Mouse (Mus musculus) MEL (cell line): ENCODE data around the gene Slc22a1. TPM values are rescaled to one million over a fixed set of nuclear protein-coding genes. Genes with fewer than 3 reads are reported as not detected.

Experiments used
- DNase-seq: peaks from one replicate; pipeline ENCODE4 v3.0.0; 2011; ENCODE audit warnings: low read depth, low spot score
- H3K27ac ChIP-seq: 2 replicates; pipeline ENCODE4 v1.5.1; 2012; ENCODE audit warnings: low read depth, mild to moderate bottlenecking, control low read depth, low read length, moderate library complexity; ENCODE audit not compliant: control insufficient read depth
- H3K27me3 ChIP-seq, 2 experiments: fragments of 150-350 bp in 1 of 2; sonication (generic) in 1 of 2; 2 replicates each; pipeline ENCODE4 v1.6.1; 2012; ENCODE audit warnings: low read length in 2 of 2, mild to moderate bottlenecking in 2 of 2, improper control_type of control experiment in 1 of 2, moderate library complexity in 1 of 2; ENCODE audit not compliant: insufficient read depth in 2 of 2, control insufficient read depth in 1 of 2
- H3K36me3 ChIP-seq, 2 experiments: 2 replicates each; pipeline ENCODE4 v1.6.1; 2012 to 2014; ENCODE audit warnings: low read length in 2 of 2, improper control_type of control experiment in 1 of 2, inconsistent platforms in 1 of 2, mild to moderate bottlenecking in 1 of 2; ENCODE audit not compliant: insufficient read depth in 2 of 2, control insufficient read depth in 1 of 2
- H3K4me1 ChIP-seq, 2 experiments: fragments of 150-350 bp in 1 of 2; sonication (generic) in 1 of 2; 2 replicates each; pipeline ENCODE4 v1.6.1; 2012; ENCODE audit warnings: low read length in 2 of 2, improper control_type of control experiment in 1 of 2, mild to moderate bottlenecking in 1 of 2; ENCODE audit not compliant: insufficient read depth in 2 of 2, control insufficient read depth in 1 of 2
- H3K4me3 ChIP-seq, 2 experiments: fragments of 150-350 bp in 1 of 2; sonication (generic) in 1 of 2; 2 replicates each; pipeline ENCODE4 v1.5.1; 2012; ENCODE audit warnings: low read depth in 2 of 2, low read length in 2 of 2, mild to moderate bottlenecking in 2 of 2, moderate library complexity in 2 of 2, control low read depth in 1 of 2, improper control_type of control experiment in 1 of 2; ENCODE audit not compliant: control insufficient read depth in 1 of 2, insufficient read depth in 1 of 2
- H3K79me2 ChIP-seq: 2 replicates; pipeline ENCODE4 v1.6.1; 2012; ENCODE audit warnings: mild to moderate bottlenecking, low read length, moderate library complexity; ENCODE audit not compliant: control insufficient read depth, poor library complexity, insufficient read depth
- H3K9ac ChIP-seq: 2 replicates; pipeline ENCODE4 v1.6.1; 2012; ENCODE audit warnings: low read depth, mild to moderate bottlenecking, control low read depth, low read length, moderate library complexity; ENCODE audit not compliant: control insufficient read depth, poor library complexity, severe bottlenecking
- H3K9me3 ChIP-seq: fragments of 150-350 bp; sonication (generic); replicated peaks from 2 replicates; pipeline ENCODE4 v1.6.1; 2012; ENCODE audit warnings: mild to moderate bottlenecking, low read length, improper control_type of control experiment, moderate library complexity; ENCODE audit not compliant: insufficient read depth
- BHLHE40 ChIP-seq: IDR thresholded peaks from 2 replicates; pipeline ENCODE4 v1.6.1; 2012; ENCODE audit warnings: low read depth, mild to moderate bottlenecking, inconsistent platforms, low read length, improper control_type of control experiment, borderline replicate concordance
- E2F4 ChIP-seq: IDR thresholded peaks from 2 replicates; pipeline ENCODE4 v1.6.1; 2011; ENCODE audit warnings: low read depth, low read length, improper control_type of control experiment, borderline replicate concordance
- EP300 ChIP-seq, 2 experiments: IDR thresholded peaks; 2 replicates each; pipeline ENCODE4 v1.6.1; 2011; ENCODE audit warnings: improper control_type of control experiment in 2 of 2, low read length in 2 of 2, low read depth in 1 of 2, mild to moderate bottlenecking in 1 of 2
- ETS1 ChIP-seq: IDR thresholded peaks from 2 replicates; pipeline ENCODE4 v1.6.1; 2012; ENCODE audit warnings: low read depth, mild to moderate bottlenecking, inconsistent platforms, low read length, improper control_type of control experiment, moderate library complexity
- GABPA ChIP-seq: IDR thresholded peaks from 2 replicates; pipeline ENCODE4 v1.6.1; 2012; ENCODE audit warnings: low read depth, mild to moderate bottlenecking, inconsistent platforms, low read length, improper control_type of control experiment, moderate library complexity
- GATA1 ChIP-seq: IDR thresholded peaks from 2 replicates; pipeline ENCODE4 v1.6.1; 2011; ENCODE audit warnings: low read depth, low read length, improper control_type of control experiment
- HCFC1 ChIP-seq: IDR thresholded peaks from 2 replicates; pipeline ENCODE4 v1.6.1; 2012; ENCODE audit warnings: low read depth, mild to moderate bottlenecking, inconsistent platforms, low read length, improper control_type of control experiment, moderate library complexity
- JUND ChIP-seq: IDR thresholded peaks from 2 replicates; pipeline ENCODE4 v1.6.1; 2011; ENCODE audit warnings: low read depth, mild to moderate bottlenecking, improper control_type of control experiment, low read length
- MAFK ChIP-seq: IDR thresholded peaks from 2 replicates; pipeline ENCODE4 v1.6.1; 2011; ENCODE audit warnings: low read depth, mild to moderate bottlenecking, low read length, improper control_type of control experiment, borderline replicate concordance
- MAZ ChIP-seq: IDR thresholded peaks from 2 replicates; pipeline ENCODE4 v1.6.1; 2012; ENCODE audit warnings: low read depth, mild to moderate bottlenecking, inconsistent platforms, low read length, improper control_type of control experiment
- MXI1 ChIP-seq: IDR thresholded peaks from 2 replicates; pipeline ENCODE4 v1.6.1; 2011; ENCODE audit warnings: mild to moderate bottlenecking, low read depth, low read length, improper control_type of control experiment
- NELFE ChIP-seq: IDR thresholded peaks from 2 replicates; pipeline ENCODE4 v1.6.1; 2011; ENCODE audit warnings: low read depth, low read length, improper control_type of control experiment
- NRF1 ChIP-seq: IDR thresholded peaks from 2 replicates; pipeline ENCODE4 v1.6.1; 2014; ENCODE audit warnings: low read depth, mild to moderate bottlenecking, inconsistent platforms, low read length, improper control_type of control experiment, moderate library complexity; ENCODE audit not compliant: poor library complexity, insufficient read depth, severe bottlenecking
- POLR2AphosphoS2 ChIP-seq: IDR thresholded peaks from 2 replicates; pipeline ENCODE4 v1.6.1; 2011; ENCODE audit warnings: low read length, improper control_type of control experiment
- POLR2AphosphoS5 ChIP-seq: IDR thresholded peaks from 2 replicates; pipeline ENCODE4 v1.6.1; 2012; ENCODE audit warnings: low read depth, borderline replicate concordance, mild to moderate bottlenecking, inconsistent platforms, low read length, moderate library complexity, mixed read lengths
- RCOR1 ChIP-seq: IDR thresholded peaks from 2 replicates; pipeline ENCODE4 v1.6.1; 2012; ENCODE audit warnings: low read depth, mild to moderate bottlenecking, inconsistent platforms, low read length, improper control_type of control experiment
- SIN3A ChIP-seq: IDR thresholded peaks from 2 replicates; pipeline ENCODE4 v1.6.1; 2012; ENCODE audit warnings: low read length, improper control_type of control experiment, inconsistent platforms
- SMC3 ChIP-seq: IDR thresholded peaks from 2 replicates; pipeline ENCODE4 v1.6.1; 2011; ENCODE audit warnings: low read depth, low read length, improper control_type of control experiment
- TAL1 ChIP-seq: IDR thresholded peaks from 2 replicates; pipeline ENCODE4 v1.6.1; 2012; ENCODE audit warnings: mild to moderate bottlenecking, inconsistent platforms, low read length, moderate library complexity, mixed read lengths
- TCF12 ChIP-seq: IDR thresholded peaks from 2 replicates; pipeline ENCODE4 v1.6.1; 2014; ENCODE audit warnings: low read depth, mild to moderate bottlenecking, inconsistent platforms, low read length, improper control_type of control experiment, moderate library complexity
- UBTF ChIP-seq: IDR thresholded peaks from 2 replicates; pipeline ENCODE4 v1.6.1; 2012; ENCODE audit warnings: low read depth, mild to moderate bottlenecking, inconsistent platforms, low read length, improper control_type of control experiment, moderate library complexity, borderline replicate concordance; ENCODE audit not compliant: insufficient read depth
- ZC3H11A ChIP-seq: IDR thresholded peaks from 2 replicates; pipeline ENCODE4 v1.6.1; 2012; ENCODE audit warnings: low read depth, mild to moderate bottlenecking, inconsistent platforms, low read length, improper control_type of control experiment
- ZKSCAN1 ChIP-seq: IDR thresholded peaks from 2 replicates; pipeline ENCODE4 v1.6.1; 2012; ENCODE audit warnings: low read depth, mild to moderate bottlenecking, inconsistent platforms, low read length, improper control_type of control experiment, moderate library complexity
- polyA plus RNA-seq, 2 experiments: library from polyadenylated mRNA; stranded (reverse) in 1 of 2; unstranded in 1 of 2; fragments of >175 nt in 1 of 2; fragments of >200 nt in 1 of 2; gene quantifications; 2 replicates each; pipeline versions ENCODE4 v1.2.1 to v1.2.4; 2012; ENCODE audit warnings: low replicate concordance in 2 of 2, low read depth in 1 of 2; ENCODE audit not compliant: insufficient read length in 2 of 2, insufficient read depth in 1 of 2, missing spikeins in 1 of 2
- total RNA-seq: library from RNA; depleted of rRNA; stranded (reverse); fragments of 300-350 nt; gene quantifications from 2 replicates; pipeline ENCODE4 v1.2.3, GENCODE M21; 2012

The Slc22a1 gene
- total and polyA plus RNA-seq, 3 experiments = not detected

GRCm38 (mm10) chr17:12723986-12724766, 48.5 kb upstream of the Slc22a1 start:
- H3K36me3 ChIP-seq = peaks cover 0 to 27% of the 10 kb centered on the region in 2 experiments; a peak in 3 of 4 replicates
- H3K27me3 ChIP-seq = no peaks in the 10 kb centered on the region
- H3K79me2 ChIP-seq = no peaks in the 10 kb centered on the region
- H3K9ac ChIP-seq = no peak overlapping the region
- peak; percentile 55 to 58 for TF ChIP-seq EP300 (IDR thresholded peaks at IDR 0.05; ENCODE audit: low read depth in 1 of 2, low read length in 2 of 2)
- TF ChIP-seq TAL1 = peak; percentile 73
- TF ChIP-seq TCF12 = peak; percentile 52; the same call in 1 of the 2 replicates
- TF ChIP-seq SMC3 = no peak
- TF ChIP-seq ZC3H11A = no peak
- no peak for TF ChIP-seq MAZ
- no peak for TF ChIP-seq MAFK
- TF ChIP-seq POLR2AphosphoS2 = no peak
- TF ChIP-seq HCFC1 = no peak
- TF ChIP-seq BHLHE40 = no peak
- TF ChIP-seq UBTF = no peak
- 0 out of 2 replicates have a peak, but pooled peaks have one; percentile 31 for TF ChIP-seq SIN3A
- TF ChIP-seq ETS1 = peak; percentile 62
- TF ChIP-seq MXI1 = peak; percentile 58
- no peak for TF ChIP-seq NRF1
- TF ChIP-seq ZKSCAN1 = no peak
- no peak for TF ChIP-seq GABPA
- TF ChIP-seq GATA1 = peak; percentile 76
- no peak for TF ChIP-seq E2F4
- peak; percentile 48 for TF ChIP-seq RCOR1
- TF ChIP-seq NELFE = no peak
- TF ChIP-seq JUND = no peak
- TF ChIP-seq POLR2AphosphoS5 = no peak
- H3K4me3 ChIP-seq = no peak overlapping the region
- no peaks in the 10 kb centered on the region for H3K9me3 ChIP-seq
- peak; percentile 70 for DNase-seq
- peak overlapping the region; percentile 34; the same call in 1 of the 2 replicates for H3K27ac ChIP-seq
- peaks cover 15 to 29% of the 10 kb centered on the region in 2 experiments for H3K4me1 ChIP-seq
